Mouse (Mus musculus): ENCODE measurements around the gene Arl3. TPM values are rescaled to one million over a fixed set of nuclear protein-coding genes. Genes with fewer than 3 reads are reported as not detected.

Arl3 gene
- polyA plus RNA-seq, 1 experiment from 2014 or later, result 39.6 TPM

GRCm38 (mm10) chr19:46534542-46535098 lies 38.4 kb downstream of the Arl3 start:
- Histone ChIP-seq H3K27ac (replicated peaks) (no peak overlapping the region), H3K4me3 (ENCODE audit: low read depth, low read length) (no peak overlapping the region), H3K36me3 (ENCODE audit: control insufficient read depth, insufficient read depth, low read length) (no peaks in the 10 kb centered on the region), H3K9ac (ENCODE audit: low read length) (no peak overlapping the region), H3K4me1 (replicated peaks; ENCODE audit: control insufficient read depth, insufficient read depth) (peaks cover 20% of the 10 kb centered on the region), H3K4me2 (replicated peaks; ENCODE audit: low read depth) (no peak overlapping the region), H3K27me3 (ENCODE audit: control insufficient read depth, insufficient read depth, low read length) (no peaks in the 10 kb centered on the region), H3K9me3 (ENCODE audit: control insufficient read depth, low read length) (no peaks in the 10 kb centered on the region)
- no peak for TF ChIP-seq CTCF (IDR thresholded peaks at IDR 0.05; ENCODE audit: low read depth)
- TF ChIP-seq EP300 (optimal IDR thresholded peaks at IDR 0.05), result no peak
- 56% methylated on average over 6 of the region's 6 CpGs for WGBS
- DNase-seq (ENCODE audit: low spot score) (no peak), ATAC-seq (ENCODE audit: low FRiP score, low TSS enrichment) (no peak)

DNA sequence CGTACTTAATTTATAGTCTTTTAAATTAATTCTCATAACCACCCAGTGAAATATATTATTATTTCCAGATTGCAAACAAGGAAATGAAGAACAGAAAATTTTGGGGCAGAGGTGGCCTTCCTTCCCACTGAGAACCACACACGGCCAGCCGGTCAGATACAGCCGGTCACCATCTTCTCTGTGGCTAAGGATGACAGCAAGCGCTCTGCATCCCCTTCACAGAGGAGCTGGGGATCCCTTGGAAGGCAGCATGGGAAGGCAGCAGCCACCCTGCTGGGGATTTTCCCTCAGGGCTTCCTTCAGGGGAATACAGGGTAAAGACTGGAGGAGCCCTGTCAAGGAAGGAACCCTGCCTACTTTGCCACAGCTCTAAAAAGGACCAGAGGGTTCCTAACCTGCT lies 39.5 kb downstream of the Arl3 start:
- no peak overlapping the region for H3K4me3 ChIP-seq (ENCODE audit: low read depth, low read length)
- TF ChIP-seq EP300 (optimal IDR thresholded peaks at IDR 0.05) (no peak), CTCF (IDR thresholded peaks at IDR 0.05; ENCODE audit: low read depth) (no peak)
- no peak overlapping the region for H3K4me2 ChIP-seq (replicated peaks; ENCODE audit: low read depth)
- DNase-seq (ENCODE audit: low spot score), result no peak
- no peaks in the 10 kb centered on the region for H3K9me3 ChIP-seq (ENCODE audit: control insufficient read depth, low read length)
- H3K4me1 ChIP-seq (replicated peaks; ENCODE audit: control insufficient read depth, insufficient read depth), result peaks cover 30% of the 10 kb centered on the region
- no peaks in the 10 kb centered on the region for H3K36me3 ChIP-seq (ENCODE audit: control insufficient read depth, insufficient read depth, low read length)
- peak overlapping the region; percentile 61; the same call in 1 of the 2 replicates for H3K27ac ChIP-seq (replicated peaks)
- no peak for ATAC-seq (ENCODE audit: low FRiP score, low TSS enrichment)
- no peaks in the 10 kb centered on the region for H3K27me3 ChIP-seq (ENCODE audit: control insufficient read depth, insufficient read depth, low read length)
- WGBS, result 61% methylated on average over 5 of the region's 5 CpGs
- no peak overlapping the region for H3K9ac ChIP-seq (ENCODE audit: low read length)

DNA sequence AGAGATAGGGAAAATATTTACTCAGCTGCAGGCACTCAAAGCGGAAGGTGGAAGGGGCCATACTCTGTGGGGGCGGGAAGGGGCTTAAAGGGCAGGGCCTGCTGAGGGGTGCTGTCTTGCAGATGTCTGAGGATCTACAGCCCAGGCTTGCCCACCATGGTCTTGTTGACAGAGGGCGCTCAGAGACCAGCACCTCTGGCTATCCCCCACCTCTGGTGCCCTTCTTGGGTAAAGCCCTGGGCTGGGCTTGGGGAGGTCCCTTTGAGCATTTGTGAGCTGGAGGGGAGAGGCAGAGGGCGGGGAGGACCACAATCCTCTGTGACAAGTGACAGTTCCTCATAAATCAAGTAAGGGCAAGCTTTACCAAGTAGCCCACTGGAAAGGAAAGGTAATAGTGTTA lies 39.9 kb downstream of the Arl3 start:
- Histone ChIP-seq H3K9ac (ENCODE audit: low read length) (no peak overlapping the region), H3K27ac (replicated peaks) (no peak overlapping the region; the same call in 1 of the 2 replicates), H3K9me3 (ENCODE audit: control insufficient read depth, low read length) (no peaks in the 10 kb centered on the region), H3K4me1 (replicated peaks; ENCODE audit: control insufficient read depth, insufficient read depth) (peaks cover 30% of the 10 kb centered on the region), H3K27me3 (ENCODE audit: control insufficient read depth, insufficient read depth, low read length) (no peaks in the 10 kb centered on the region), H3K4me2 (replicated peaks; ENCODE audit: low read depth) (no peak overlapping the region), H3K4me3 (ENCODE audit: low read depth, low read length) (no peak overlapping the region), H3K36me3 (ENCODE audit: control insufficient read depth, insufficient read depth, low read length) (no peaks in the 10 kb centered on the region)
- 45% methylated on average over 4 of the region's 4 CpGs for WGBS
- no peak for DNase-seq (ENCODE audit: low spot score)
- no peak for ATAC-seq (ENCODE audit: low FRiP score, low TSS enrichment)
- TF ChIP-seq EP300 (optimal IDR thresholded peaks at IDR 0.05) (no peak), CTCF (IDR thresholded peaks at IDR 0.05; ENCODE audit: low read depth) (no peak)

DNA sequence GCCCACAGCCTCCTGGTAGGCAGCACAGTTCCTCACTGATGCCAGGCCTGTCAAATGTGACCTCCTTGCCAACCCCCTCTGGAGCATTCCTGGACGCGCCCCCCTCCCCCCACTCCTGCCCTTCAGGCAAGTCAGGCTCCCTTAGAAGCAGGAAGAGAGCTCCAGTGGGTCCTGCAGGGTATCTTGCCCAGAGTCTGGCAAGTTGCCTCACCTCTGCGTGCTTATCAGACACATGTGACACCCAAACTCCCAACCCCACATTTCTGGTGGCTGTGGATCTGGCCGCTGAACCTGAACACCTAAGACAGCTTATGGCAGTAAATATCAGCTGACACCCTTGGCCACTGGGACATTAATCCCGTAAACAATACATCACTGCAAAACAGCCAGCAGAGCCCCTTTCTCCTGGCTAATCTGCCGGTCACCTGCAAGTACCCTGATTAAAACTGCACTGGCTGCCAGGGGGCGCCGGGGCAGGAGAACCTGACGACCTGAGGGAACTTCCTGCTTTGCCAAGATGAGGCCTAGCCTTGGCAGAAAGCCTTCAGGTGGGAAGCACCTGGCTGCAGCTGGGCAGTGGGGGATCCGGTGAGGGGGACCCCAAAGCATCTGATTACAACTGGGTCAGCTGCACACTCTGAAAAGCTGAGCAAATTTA lies 40.8 kb downstream of the Arl3 start:
- Histone ChIP-seq H3K9ac (ENCODE audit: low read length) (peak overlapping the region; percentile 41; the same call in 1 of the 2 replicates), H3K9me3 (ENCODE audit: control insufficient read depth, low read length) (no peaks in the 10 kb centered on the region), H3K27me3 (ENCODE audit: control insufficient read depth, insufficient read depth, low read length) (no peaks in the 10 kb centered on the region), H3K4me3 (ENCODE audit: low read depth, low read length) (no peak overlapping the region), H3K4me2 (replicated peaks; ENCODE audit: low read depth) (no peak overlapping the region; the same call in 1 of the 2 replicates), H3K36me3 (ENCODE audit: control insufficient read depth, insufficient read depth, low read length) (no peaks in the 10 kb centered on the region), H3K4me1 (replicated peaks; ENCODE audit: control insufficient read depth, insufficient read depth) (peaks cover 30% of the 10 kb centered on the region), H3K27ac (replicated peaks) (peak overlapping the region; percentile 76)
- TF ChIP-seq CTCF (IDR thresholded peaks at IDR 0.05; ENCODE audit: low read depth) (peak; percentile 36), EP300 (optimal IDR thresholded peaks at IDR 0.05) (no peak)
- WGBS, result 19% methylated on average over 10 of the region's 10 CpGs
- ATAC-seq (ENCODE audit: low FRiP score, low TSS enrichment) (peak; percentile 27), DNase-seq (ENCODE audit: low spot score) (peak; percentile 73)

GRCm38 (mm10) chr19:46531071-46532030 lies 41.6 kb downstream of the Arl3 start:
- TF ChIP-seq EP300 (optimal IDR thresholded peaks at IDR 0.05) (no peak), CTCF (IDR thresholded peaks at IDR 0.05; ENCODE audit: low read depth) (peak; percentile 45)
- WGBS, result 14% methylated on average over 16 of the region's 16 CpGs
- Histone ChIP-seq H3K4me2 (replicated peaks; ENCODE audit: low read depth) (peak overlapping the region; percentile 25), H3K36me3 (ENCODE audit: control insufficient read depth, insufficient read depth, low read length) (no peaks in the 10 kb centered on the region), H3K27ac (replicated peaks) (peak overlapping the region; percentile 80), H3K27me3 (ENCODE audit: control insufficient read depth, insufficient read depth, low read length) (no peaks in the 10 kb centered on the region), H3K9ac (ENCODE audit: low read length) (peak overlapping the region; percentile 5; the same call in 1 of the 2 replicates), H3K4me3 (ENCODE audit: low read depth, low read length) (no peak overlapping the region), H3K4me1 (replicated peaks; ENCODE audit: control insufficient read depth, insufficient read depth) (peaks cover 30% of the 10 kb centered on the region), H3K9me3 (ENCODE audit: control insufficient read depth, low read length) (no peaks in the 10 kb centered on the region)
- ATAC-seq (ENCODE audit: low FRiP score, low TSS enrichment), result no peak
- no peak for DNase-seq (ENCODE audit: low spot score)

Data from stomach, postnatal 0 days (tissue).